In genomic region chr10:20756219-20756618, GRCm38 (mm10) we compare ENCODE assay signal across 26 mouse cellular contexts. TPM values are rescaled to one million over a fixed set of nuclear protein-coding genes. Genes with fewer than 3 reads are reported as not detected.
A peak's percentile ranks its signal among the peaks of the same experiment; 100 is the strongest.
DNase-seq lines count a peak whose midpoint lies in the region; ATAC-seq lines count a peak whose summit lies in the region.
"Had no signal": no experiment of that assay in that cellular context is flagged by ENCODE, and none has a peak within 500 bp of the region (broad histone marks: within the 10 kb centered on the region; RNA-seq: fewer than 3 reads in every experiment).

No protein-coding gene starts in this region.

- 0 out of 2 replicates have a peak, but pooled peaks have one; percentile 46 for ATAC-seq in hindbrain, embryonic 14.5 days (ENCODE audit: low FRiP score)
- no peak for ATAC-seq in hindbrain, embryonic 16.5 days
- peak; percentile 65 for ATAC-seq in lung, embryonic 15.5 days (ENCODE audit: borderline replicate concordance, extremely low read depth, low FRiP score, low TSS enrichment)
- 0 out of 2 replicates have a peak, but pooled peaks have one; percentile 17 for ATAC-seq in monocyte, adult 5-6 weeks (replicated peaks; ENCODE audit: insufficient number of reproducible peaks, low FRiP score, low TSS enrichment, poor library complexity, severe bottlenecking)
- ATAC-seq: CD4-positive, CD25-positive, alpha-beta regulatory T cell, adult 4 months; forebrain, embryonic 14.5 days; inflammation-experienced regulatory T-cells, adult 6 months had no signal

- H3K4me2 ChIP-seq in hindbrain, embryonic 14.5 days (replicated peaks), result no peak overlapping the region
- no peak overlapping the region for H3K4me2 ChIP-seq in hindbrain, embryonic 16.5 days (ENCODE audit: low read length)
- no peak overlapping the region for H3K4me2 ChIP-seq in lung, embryonic 15.5 days
- H3K4me2 ChIP-seq: embryonic facial prominence, embryonic 15.5 days; hindbrain, embryonic 15.5 days had no signal

- no peak overlapping the region for H3K4me3 ChIP-seq in hindbrain, embryonic 14.5 days (replicated peaks; ENCODE audit: low read length)
- H3K4me3 ChIP-seq in hindbrain, embryonic 16.5 days (ENCODE audit: low read length), result no peak overlapping the region
- no peak overlapping the region for H3K4me3 ChIP-seq in lung, embryonic 15.5 days
- H3K4me3 ChIP-seq: embryonic facial prominence, embryonic 15.5 days; erythroblast, embryonic 14.5 days; forebrain, embryonic 10.5 days; gastrocnemius, adult 2 months; heart, embryonic 10.5 days; hindbrain, embryonic 10.5 days; hindbrain, embryonic 15.5 days had no signal

- no peak overlapping the region for H3K27ac ChIP-seq in hindbrain, embryonic 14.5 days
- no peak overlapping the region for H3K27ac ChIP-seq in hindbrain, embryonic 16.5 days (ENCODE audit: low read depth, low read length)
- no peak overlapping the region for H3K27ac ChIP-seq in lung, embryonic 15.5 days
- H3K27ac ChIP-seq: embryonic facial prominence, embryonic 15.5 days; forebrain, embryonic 10.5 days; gastrocnemius, adult 2 months; heart, embryonic 10.5 days; hindbrain, embryonic 10.5 days; hindbrain, embryonic 15.5 days had no signal

- H3K9ac ChIP-seq in hindbrain, embryonic 14.5 days, result no peak overlapping the region
- H3K9ac ChIP-seq in hindbrain, embryonic 16.5 days (ENCODE audit: low read depth, low read length), result no peak overlapping the region
- H3K9ac ChIP-seq in lung, embryonic 15.5 days, result no peak overlapping the region
- H3K9ac ChIP-seq: embryonic facial prominence, embryonic 15.5 days; hindbrain, embryonic 15.5 days had no signal

- no peaks in the 10 kb centered on the region; the same call in 1 of the 2 replicates for H3K9me3 ChIP-seq in hindbrain, embryonic 14.5 days (ENCODE audit: control insufficient read depth, low read length)
- no peaks in the 10 kb centered on the region for H3K9me3 ChIP-seq in hindbrain, embryonic 16.5 days (ENCODE audit: control insufficient read depth, low read length)
- no peaks in the 10 kb centered on the region for H3K9me3 ChIP-seq in lung, embryonic 15.5 days
- H3K9me3 ChIP-seq: embryonic facial prominence, embryonic 15.5 days; forebrain, embryonic 10.5 days; G1E; heart, embryonic 10.5 days; hindbrain, embryonic 10.5 days; hindbrain, embryonic 15.5 days had no signal

- no peaks in the 10 kb centered on the region for H3K27me3 ChIP-seq in hindbrain, embryonic 14.5 days (ENCODE audit: control insufficient read depth, insufficient read depth, low read length)
- no peaks in the 10 kb centered on the region for H3K27me3 ChIP-seq in hindbrain, embryonic 16.5 days (replicated peaks; ENCODE audit: control insufficient read depth, insufficient read depth, low read length)
- no peaks in the 10 kb centered on the region for H3K27me3 ChIP-seq in lung, embryonic 15.5 days
- H3K27me3 ChIP-seq: embryonic facial prominence, embryonic 15.5 days; hindbrain, embryonic 15.5 days had no signal

- H3K4me1 ChIP-seq in hindbrain, embryonic 14.5 days (replicated peaks; ENCODE audit: control insufficient read depth, insufficient read depth, low read length), result no peaks in the 10 kb centered on the region
- no peaks in the 10 kb centered on the region for H3K4me1 ChIP-seq in hindbrain, embryonic 16.5 days (ENCODE audit: control insufficient read depth, insufficient read depth, low read depth, low read length)
- no peaks in the 10 kb centered on the region for H3K4me1 ChIP-seq in lung, embryonic 15.5 days
- H3K4me1 ChIP-seq: embryonic facial prominence, embryonic 15.5 days; forebrain, embryonic 10.5 days; heart, embryonic 10.5 days; hindbrain, embryonic 10.5 days; hindbrain, embryonic 15.5 days had no signal

- WGBS in hindbrain, embryonic 14.5 days, result 92% methylated on average over 5 of the region's 5 CpGs
- WGBS in hindbrain, embryonic 16.5 days, result 93% methylated on average over 5 of the region's 5 CpGs
- 82% methylated on average over 5 of the region's 5 CpGs for WGBS in lung, embryonic 15.5 days

- DNase-seq in heart, adult 11 months, result peak; percentile 70
- no peak for DNase-seq in heart, adult 18-20 months
- no peak for DNase-seq in hindbrain, embryonic 14.5 days (ENCODE audit: low spot score)
- no peak for DNase-seq in lung, adult 18-20 months
- DNase-seq: adrenal gland, adult 8-10 months; adrenal gland, postnatal 36 days; B cell, adult 2 months; cerebellum, adult 2 months; cerebellum, postnatal 14 days; embryo, embryonic 11 days; gastrocnemius, adult 2 months; gastrocnemius, postnatal 25 days; heart, postnatal 10 days had no signal

- no peaks in the 10 kb centered on the region for H3K36me3 ChIP-seq in hindbrain, embryonic 14.5 days (replicated peaks; ENCODE audit: control insufficient read depth, insufficient read depth)
- no peaks in the 10 kb centered on the region for H3K36me3 ChIP-seq in hindbrain, embryonic 16.5 days (ENCODE audit: control insufficient read depth, insufficient read depth, low read length)
- H3K36me3 ChIP-seq in lung, embryonic 15.5 days, result no peaks in the 10 kb centered on the region
- H3K36me3 ChIP-seq: embryonic facial prominence, embryonic 15.5 days; forebrain, embryonic 10.5 days; G1E; heart, embryonic 10.5 days; hindbrain, embryonic 10.5 days; hindbrain, embryonic 15.5 days had no signal

RNA-seq across cellular contexts. Expression of gene Pde7b, which starts 31.3 kb away (rescaled TPM):
- 10 to 100 TPM; 48.3 to 55.4 TPM for total RNA-seq in heart, adult 18-20 months (2021)
- 3.5 and 3.9 TPM in 2 replicates for polyA plus RNA-seq in hindbrain, embryonic 14.5 days (2014; fragmentation: Nextera tagmentation; extraction: Ambion mirVana)
- polyA plus RNA-seq in hindbrain, embryonic 16.5 days (2015; fragmentation: Nextera tagmentation; extraction: Ambion mirVana), result 2.8 and 4.0 TPM in 2 replicates
- polyA plus RNA-seq in lung, embryonic 15.5 days (2015; fragmentation: Nextera tagmentation; extraction: Ambion mirVana), result 2.5 and 3.1 TPM in 2 replicates
- total RNA-seq in monocyte, adult 5-6 weeks (2017), result 3.2 to 3.7 TPM (median 3.6 TPM) in 3 replicates
- polyA plus RNA-seq: erythroblast, embryonic 14.5 days; G1E had no signal
